In genomic region chr1:54715061-54715760, GRCm38 (mm10) we compare ENCODE assay signal across 14 mouse cellular contexts.
DNase-seq lines count a peak whose midpoint lies in the region; ATAC-seq and TF ChIP-seq lines count a peak whose summit lies in the region.
"Had no signal": no experiment of that assay in that cellular context is flagged by ENCODE, and none has a peak within 500 bp of the region (broad histone marks: within the 10 kb centered on the region; RNA-seq: fewer than 3 reads in every experiment).

No protein-coding gene starts in this region.

- intact Hi-C loops in left cerebral cortex, adult 2 months (cut with DNase I), result loop anchor here (5.0 kb wide), 2 partner anchors 158 to 182 kb away; partner anchors contain the start of gene Pgap1
- intact Hi-C loops in left cerebral cortex, postnatal 14 days (cut with DNase I), result no loop called here

- no peaks in the 10 kb centered on the region for H3K9me3 ChIP-seq in midbrain, embryonic 16.5 days (replicated peaks; ENCODE audit: control insufficient read depth, low read length, poor library complexity, severe bottlenecking)
- H3K9me3 ChIP-seq in midbrain, embryonic 11.5 days (ENCODE audit: control insufficient read depth, low read length), result no peaks in the 10 kb centered on the region
- H3K9me3 ChIP-seq in midbrain, postnatal 0 days (ENCODE audit: low read length), result no peaks in the 10 kb centered on the region
- H3K9me3 ChIP-seq: neural tube, embryonic 12.5 days had no signal

- H3K27me3 ChIP-seq in midbrain, embryonic 16.5 days (ENCODE audit: control insufficient read depth, insufficient read depth, low read depth, low read length), result no peaks in the 10 kb centered on the region
- no peaks in the 10 kb centered on the region for H3K27me3 ChIP-seq in midbrain, embryonic 11.5 days (ENCODE audit: control insufficient read depth, insufficient read depth, low read length)
- no peaks in the 10 kb centered on the region for H3K27me3 ChIP-seq in midbrain, postnatal 0 days (ENCODE audit: insufficient read depth, low read length)
- H3K27me3 ChIP-seq: neural tube, embryonic 12.5 days had no signal

- H3K27ac ChIP-seq in left cerebral cortex, adult 2 months, result peak overlapping the region; percentile 4; the same call in 1 of the 2 replicates
- H3K27ac ChIP-seq in midbrain, embryonic 16.5 days (ENCODE audit: low read length), result 0 out of 2 replicates have a peak overlapping the region, but pooled peaks have one; percentile 20
- H3K27ac ChIP-seq in midbrain, embryonic 11.5 days (ENCODE audit: low read depth, low read length), result no peak overlapping the region
- H3K27ac ChIP-seq in midbrain, postnatal 0 days (ENCODE audit: low read depth, low read length), result no peak overlapping the region
- H3K27ac ChIP-seq: neural tube, embryonic 12.5 days had no signal

- no peak; the same call in 1 of the 2 replicates for ATAC-seq in midbrain, embryonic 16.5 days
- no peak for ATAC-seq in midbrain, embryonic 11.5 days (ENCODE audit: low FRiP score)
- ATAC-seq in midbrain, postnatal 0 days (ENCODE audit: low FRiP score), result no peak
- ATAC-seq: intestine, postnatal 0 days had no signal

- 59% methylated on average over 8 of the region's 8 CpGs for WGBS in midbrain, embryonic 16.5 days
- 87% methylated on average over 8 of the region's 8 CpGs for WGBS in midbrain, embryonic 11.5 days
- 61% methylated on average over 8 of the region's 8 CpGs for WGBS in midbrain, postnatal 0 days

- no peaks in the 10 kb centered on the region for H3K36me3 ChIP-seq in midbrain, embryonic 16.5 days (ENCODE audit: control insufficient read depth, insufficient read depth, low read length)
- no peaks in the 10 kb centered on the region for H3K36me3 ChIP-seq in midbrain, embryonic 11.5 days (ENCODE audit: control insufficient read depth, insufficient read depth, low read length)
- H3K36me3 ChIP-seq in midbrain, postnatal 0 days (ENCODE audit: insufficient read depth, low read length), result 0 out of 2 replicates have a peak, but pooled peaks cover 2% of the 10 kb centered on the region
- H3K36me3 ChIP-seq: neural tube, embryonic 12.5 days had no signal

- peak; percentile 28 to 29 for DNase-seq in heart, adult 18-20 months
- DNase-seq in heart, adult 11 months, result no peak
- no peak for DNase-seq in left cerebral cortex, adult 2 months (ENCODE audit: extremely low spot score in 1 of 2, low spot score in 2 of 2)
- no peak for DNase-seq in left cerebral cortex, postnatal 14 days (ENCODE audit: low spot score in 2 of 2)
- no peak for DNase-seq in midbrain, embryonic 11.5 days (ENCODE audit: low spot score, missing footprints)
- peak; percentile 54 for DNase-seq in midbrain, postnatal 0 days (ENCODE audit: low spot score)
- DNase-seq in layer of hippocampus, postnatal 14 days (ENCODE audit: low spot score in 2 of 2), result no peak
- DNase-seq: cerebellum, postnatal 36 days; kidney, postnatal 36 days; layer of hippocampus, postnatal 36 days had no signal

- H3K4me1 ChIP-seq in midbrain, embryonic 16.5 days (ENCODE audit: control insufficient read depth, insufficient read depth, low read length), result no peaks in the 10 kb centered on the region
- no peaks in the 10 kb centered on the region for H3K4me1 ChIP-seq in midbrain, embryonic 11.5 days (ENCODE audit: control insufficient read depth, insufficient read depth, low read length)
- H3K4me1 ChIP-seq in midbrain, postnatal 0 days (ENCODE audit: insufficient read depth, low read length), result 0 out of 2 replicates have a peak, but pooled peaks cover 2% of the 10 kb centered on the region
- H3K4me1 ChIP-seq: neural tube, embryonic 12.5 days had no signal

- H3K4me2 ChIP-seq in midbrain, embryonic 16.5 days (ENCODE audit: low read length), result no peak overlapping the region
- H3K4me2 ChIP-seq in midbrain, embryonic 11.5 days, result no peak overlapping the region
- H3K4me2 ChIP-seq in midbrain, postnatal 0 days (ENCODE audit: low read depth, low read length, poor library complexity, severe bottlenecking), result no peak overlapping the region
- H3K4me2 ChIP-seq: liver, embryonic 11.5 days; neural tube, embryonic 12.5 days had no signal

- H3K4me3 ChIP-seq in left cerebral cortex, adult 2 months, result no peak overlapping the region
- no peak overlapping the region for H3K4me3 ChIP-seq in midbrain, embryonic 16.5 days (ENCODE audit: low read depth, low read length)
- no peak overlapping the region for H3K4me3 ChIP-seq in midbrain, embryonic 11.5 days (ENCODE audit: low read depth, low read length)
- no peak overlapping the region for H3K4me3 ChIP-seq in midbrain, postnatal 0 days (ENCODE audit: low read depth, low read length)
- H3K4me3 ChIP-seq: neural tube, embryonic 12.5 days had no signal

- no peak for TF ChIP-seq CTCF in left cerebral cortex, adult 2 months (IDR thresholded peaks at IDR 0.05)
- no peak for TF ChIP-seq CTCF in midbrain, postnatal 0 days (IDR thresholded peaks at IDR 0.05)

- no peak overlapping the region for H3K9ac ChIP-seq in midbrain, embryonic 16.5 days (ENCODE audit: low read depth, low read length)
- no peak overlapping the region for H3K9ac ChIP-seq in midbrain, embryonic 11.5 days (ENCODE audit: low read length)
- H3K9ac ChIP-seq in midbrain, postnatal 0 days (replicated peaks; ENCODE audit: low read length, poor library complexity, severe bottlenecking), result no peak overlapping the region
- H3K9ac ChIP-seq: neural tube, embryonic 12.5 days had no signal

Comparison
In these comparisons a context has a peak if more than half of its experiments do, and no peak if none do; other contexts are left out.
1. DNase-seq: peak in heart, adult 18-20 months (2 of 2) and midbrain, postnatal 0 days (single experiment); none in heart, adult 11 months (single experiment), left cerebral cortex, adult 2 months (0 of 2), left cerebral cortex, postnatal 14 days (0 of 2), midbrain, embryonic 11.5 days (single experiment) and layer of hippocampus, postnatal 14 days (0 of 2).
2. H3K27ac ChIP-seq: peak in left cerebral cortex, adult 2 months (single experiment) and midbrain, embryonic 16.5 days (single experiment); none in midbrain, embryonic 11.5 days (single experiment) and midbrain, postnatal 0 days (single experiment).